Mouse (Mus musculus) lung, postnatal 36 days (tissue): ENCODE measurements around the gene Kbtbd7.
"Not testable (repeated sequence)": the region's sequence is repeated elsewhere in the genome, so short reads cannot be mapped to it uniquely, and the experiment has no call there.

ENCODE experiments used
- DNase-seq: peaks from one replicate; pipeline ENCODE4 v3.0.0; 2022; ENCODE audit warnings: mixed read lengths

The Kbtbd7 gene

DNA sequence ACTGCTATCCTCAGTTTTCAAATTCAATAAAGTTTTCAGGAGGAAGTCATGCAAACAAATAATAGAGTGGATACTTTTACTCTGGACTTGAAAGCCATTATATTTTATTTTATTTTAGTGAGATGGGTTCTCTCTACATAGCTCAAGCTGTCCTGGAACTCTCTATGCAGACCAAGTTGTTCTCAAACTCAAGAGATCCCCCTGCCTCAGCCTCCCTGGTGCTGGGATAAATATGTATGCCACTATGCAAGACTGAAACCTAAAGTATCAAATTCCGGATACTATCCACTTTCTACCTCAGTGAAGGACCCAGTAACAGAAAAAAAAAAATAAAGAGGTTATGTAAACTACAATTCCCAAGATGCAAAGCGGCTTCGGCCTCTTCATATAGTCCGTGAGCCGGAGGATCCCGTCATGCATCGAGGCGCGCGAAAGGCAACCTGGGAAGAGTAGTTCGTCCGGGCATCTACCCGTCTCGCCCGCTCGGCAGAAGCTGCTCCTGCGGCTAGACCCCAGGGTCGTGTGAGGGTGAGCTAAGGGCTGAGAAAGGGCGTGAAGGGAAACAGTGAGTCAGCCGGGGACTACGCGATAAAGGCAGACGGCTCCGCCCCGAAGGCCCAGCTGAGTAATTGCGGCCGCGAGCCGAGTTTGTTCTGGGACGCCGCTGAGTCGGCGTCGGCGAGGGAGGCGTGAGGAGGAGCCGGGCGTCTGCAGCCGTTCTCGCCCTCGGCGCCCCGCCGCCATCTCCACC, at the start of gene Kbtbd7:
Kbtbd7 (plus strand) TSS at position 533 of the 751 bp plus-strand sequence.
- peak; percentile 98 for DNase-seq

DNA sequence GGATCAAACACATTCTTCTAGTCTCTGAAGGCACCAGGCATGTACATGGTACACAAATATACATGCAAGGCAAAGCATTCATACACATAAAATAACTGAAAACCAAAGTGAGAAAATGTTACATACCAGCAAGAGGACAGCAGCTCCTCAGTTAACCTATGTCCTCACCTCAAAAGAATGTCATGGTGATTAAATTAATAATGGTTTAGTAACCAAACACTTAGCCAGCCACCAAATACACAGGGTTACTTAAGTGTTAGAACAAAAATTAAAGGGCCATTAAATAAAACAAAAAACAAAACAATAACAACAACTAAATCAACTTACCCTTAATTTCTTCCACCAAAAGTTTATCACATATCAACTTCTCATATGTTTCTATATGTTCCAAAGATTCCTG, 49.3 kb upstream of the Kbtbd7 start:
- no peak for DNase-seq

DNA sequence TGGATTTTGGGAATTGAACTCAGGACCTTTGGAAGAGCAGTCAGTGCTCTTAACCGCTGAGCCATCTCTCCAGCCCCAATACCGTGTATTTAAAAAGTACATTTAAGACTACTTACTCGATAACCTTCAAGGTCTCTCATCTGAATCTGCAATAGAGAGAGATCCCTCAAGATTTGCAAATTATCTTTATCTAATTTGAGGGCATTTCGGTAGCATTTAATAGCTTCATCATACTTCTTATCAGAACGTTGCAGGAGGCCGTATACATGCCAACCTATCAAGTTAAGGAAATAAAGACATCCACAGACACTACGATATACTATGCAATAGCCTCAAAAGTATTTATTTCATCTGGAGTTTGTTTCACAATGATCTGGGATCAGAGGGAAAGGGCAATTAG, 43.2 kb upstream of the Kbtbd7 start:
- no peak for DNase-seq

DNA sequence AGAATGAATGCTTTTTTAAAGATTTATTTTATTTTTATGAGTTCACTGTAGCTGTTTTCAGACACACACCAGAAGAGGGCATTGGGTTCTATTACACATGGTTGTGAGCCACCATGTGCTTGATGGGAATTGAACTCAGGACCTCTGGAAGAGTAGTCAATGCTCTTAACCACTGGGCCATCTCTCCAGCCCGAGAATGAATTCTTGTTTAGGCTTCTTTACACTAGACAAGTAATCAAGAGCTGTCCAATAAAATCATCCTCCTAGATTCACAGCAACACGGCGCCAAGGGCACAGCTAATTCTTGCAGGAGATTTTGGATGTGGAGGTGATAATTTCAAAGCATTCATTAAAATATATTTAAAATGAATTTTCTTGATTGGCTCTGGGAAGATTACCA, 38.0 kb upstream of the Kbtbd7 start:
- no peak for DNase-seq

DNA sequence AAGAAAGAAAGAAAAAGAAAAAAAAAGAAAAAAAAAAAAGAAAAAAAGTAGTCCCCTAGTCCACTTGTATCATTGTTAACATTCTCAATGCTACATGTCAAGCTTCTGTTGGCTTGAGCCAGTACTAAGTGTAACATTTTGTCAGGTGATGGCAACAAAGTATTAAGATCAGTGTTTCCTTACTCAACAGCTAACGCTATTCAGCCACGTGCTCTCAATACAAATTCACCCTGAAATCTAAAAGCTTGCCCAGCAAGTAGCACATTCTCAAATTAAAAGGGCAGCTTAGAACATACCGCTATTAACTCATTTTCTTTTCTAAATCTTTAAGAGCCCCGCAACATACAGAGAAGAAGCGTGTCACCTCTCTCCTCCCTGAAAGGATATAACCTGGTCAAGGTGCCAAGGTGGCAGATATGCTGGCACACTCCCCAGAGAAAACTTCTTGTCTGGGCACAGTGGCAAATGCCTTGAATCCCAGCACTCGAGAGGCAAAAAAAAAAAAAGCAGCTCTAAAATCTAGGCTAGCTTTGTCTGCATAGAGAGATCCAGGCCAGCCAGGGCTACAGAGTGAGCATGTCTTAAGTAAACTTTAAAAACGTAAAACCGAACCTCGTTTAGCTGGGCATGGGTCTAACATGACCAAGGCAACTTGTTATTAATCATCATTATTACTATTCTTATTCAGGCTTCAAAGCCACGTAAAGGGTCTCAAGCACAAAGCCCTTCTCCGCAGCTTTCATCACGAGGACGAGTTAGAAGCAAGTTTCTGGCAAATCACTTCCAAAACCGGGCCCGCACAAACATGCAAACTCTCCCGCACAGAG, 36.7 kb upstream of the Kbtbd7 start:
- peak; percentile 45 for DNase-seq

DNA sequence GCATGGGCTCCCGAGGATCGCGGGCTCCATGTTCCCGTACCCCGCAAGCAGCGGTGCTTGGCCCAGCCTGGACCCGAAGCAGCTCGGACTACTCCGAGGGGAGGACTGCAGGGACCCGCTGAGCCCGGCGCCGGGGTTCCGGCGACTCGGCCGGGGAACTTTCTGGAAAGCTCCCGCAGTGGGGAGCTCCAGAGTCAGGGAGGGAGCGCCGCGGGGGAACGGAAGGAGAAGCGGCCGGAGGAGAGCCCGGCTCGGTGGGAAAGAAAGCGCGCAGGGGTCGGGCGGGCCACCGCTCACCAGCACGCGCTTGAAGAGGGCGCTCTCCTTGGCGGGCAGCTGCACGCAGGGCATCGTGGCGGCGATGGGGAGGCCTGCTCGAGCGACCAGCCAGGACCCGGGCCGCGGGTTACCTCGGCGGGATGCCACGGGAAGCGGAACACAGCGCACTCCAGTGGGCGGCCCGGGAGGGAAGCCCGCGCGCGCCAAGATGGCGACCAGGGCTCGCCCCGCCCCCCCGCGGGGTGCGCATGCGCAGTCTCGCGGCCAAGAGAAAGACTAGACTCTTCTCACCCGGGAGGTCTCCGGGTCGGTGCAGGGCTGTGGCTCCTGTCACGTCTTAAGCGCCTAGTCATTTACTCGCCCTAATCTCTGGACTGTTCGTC, 35.9 kb upstream of the Kbtbd7 start, which contains the start of gene Naa16:
Naa16 (minus strand) TSS at position 514 of the 662 bp plus-strand sequence.
- peak; percentile 96 for DNase-seq

DNA sequence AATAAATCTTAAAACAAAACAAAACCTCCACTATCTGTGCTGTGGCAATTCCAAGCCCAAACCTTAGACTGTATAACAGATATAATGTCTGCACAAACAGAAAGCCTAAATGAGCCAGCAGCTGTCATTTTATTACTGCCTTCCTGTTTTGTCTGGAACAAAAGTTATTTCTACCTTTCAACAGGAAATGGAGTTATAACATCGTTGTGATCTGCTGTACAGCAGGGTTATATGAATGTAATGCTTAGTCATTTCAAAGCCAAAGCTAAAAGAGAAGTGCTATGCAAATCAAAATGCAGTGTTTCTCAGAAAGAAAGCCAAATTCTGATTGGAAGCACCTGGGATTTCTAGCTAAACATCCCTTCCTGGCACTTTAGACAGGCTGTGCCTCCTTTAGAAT, 33.0 kb upstream of the Kbtbd7 start:
- no peak for DNase-seq

DNA sequence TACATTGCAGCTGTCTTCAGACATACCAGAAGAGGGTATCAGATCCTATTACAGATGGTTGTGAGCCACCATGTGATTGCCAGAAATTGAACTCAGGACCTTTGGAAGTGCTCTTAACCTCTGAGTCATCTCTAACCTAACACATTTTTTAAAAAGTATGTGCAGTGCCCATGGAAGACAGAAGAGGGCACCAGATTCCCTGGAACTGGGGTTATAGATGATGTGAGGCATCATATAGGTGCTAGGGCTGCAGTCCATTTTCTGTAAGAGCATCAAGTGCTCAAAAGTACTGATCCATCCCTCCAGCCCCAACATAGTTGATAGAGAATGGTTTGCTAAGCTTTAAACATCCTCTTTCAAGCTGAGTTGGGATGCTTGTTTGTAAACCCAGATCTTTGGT, 31.7 kb upstream of the Kbtbd7 start:
- peak; percentile 71 for DNase-seq

DNA sequence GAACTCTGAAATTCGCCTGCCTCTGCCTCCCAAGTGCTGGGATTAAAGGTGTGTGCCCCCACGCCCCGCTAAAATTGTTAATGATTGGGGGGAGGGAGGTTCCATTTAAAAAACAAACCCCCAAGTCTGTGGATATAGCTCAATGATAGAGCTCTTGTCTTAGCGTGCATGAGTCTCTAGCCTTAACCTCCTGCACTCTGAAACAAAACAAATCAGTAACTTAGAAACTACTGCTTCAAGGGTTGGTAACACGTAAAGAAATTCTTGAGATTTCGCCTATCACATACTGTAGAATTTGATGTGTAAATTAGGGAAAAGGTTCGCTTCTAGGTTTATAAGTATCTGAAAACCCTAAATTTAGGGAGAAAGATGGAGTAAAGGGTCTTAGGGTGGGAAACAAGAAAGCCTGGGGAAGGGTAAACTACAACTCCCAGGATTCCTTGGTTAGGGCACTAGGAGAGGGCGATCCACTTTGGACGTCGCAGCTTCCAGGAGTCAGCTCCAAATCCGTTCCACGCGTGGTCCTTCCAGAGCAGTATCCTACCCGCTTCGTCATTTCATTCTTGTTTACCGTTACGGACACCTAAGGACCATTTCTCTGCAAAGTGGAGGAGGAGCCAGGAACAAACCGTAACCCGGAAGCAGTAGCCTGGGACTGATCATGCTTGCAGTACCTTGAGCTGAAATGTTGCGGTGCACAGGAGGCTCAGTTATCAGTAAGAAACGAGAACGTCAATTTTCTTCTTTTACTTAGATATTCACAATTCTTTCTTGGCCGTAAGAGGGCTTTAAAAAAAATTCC, 28.8 kb upstream of the Kbtbd7 start, which contains the start of gene Mtrf1:
Mtrf1 (plus strand) TSS at position 452 of the 802 bp plus-strand sequence.
- DNase-seq, result peak; percentile 79

DNA sequence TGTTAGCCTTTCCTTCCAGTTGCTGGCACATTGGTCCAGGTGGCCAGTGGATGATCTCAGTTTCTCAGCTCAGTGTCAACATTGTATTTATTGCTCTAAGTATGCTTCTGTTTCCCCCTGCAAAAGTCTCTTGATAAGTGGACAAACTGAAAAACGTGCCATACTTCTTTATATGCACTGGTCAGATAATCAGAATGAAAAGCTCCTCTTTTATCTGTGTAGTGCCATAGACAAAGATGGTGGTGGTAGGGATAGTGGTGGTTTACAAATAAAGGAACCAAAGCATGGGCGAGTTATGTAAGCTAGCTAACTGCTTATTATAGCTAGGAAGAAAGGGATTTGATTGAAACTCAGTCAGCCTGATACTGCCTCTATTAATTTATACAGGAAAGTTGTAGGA, 18.7 kb upstream of the Kbtbd7 start:
- no peak for DNase-seq

DNA sequence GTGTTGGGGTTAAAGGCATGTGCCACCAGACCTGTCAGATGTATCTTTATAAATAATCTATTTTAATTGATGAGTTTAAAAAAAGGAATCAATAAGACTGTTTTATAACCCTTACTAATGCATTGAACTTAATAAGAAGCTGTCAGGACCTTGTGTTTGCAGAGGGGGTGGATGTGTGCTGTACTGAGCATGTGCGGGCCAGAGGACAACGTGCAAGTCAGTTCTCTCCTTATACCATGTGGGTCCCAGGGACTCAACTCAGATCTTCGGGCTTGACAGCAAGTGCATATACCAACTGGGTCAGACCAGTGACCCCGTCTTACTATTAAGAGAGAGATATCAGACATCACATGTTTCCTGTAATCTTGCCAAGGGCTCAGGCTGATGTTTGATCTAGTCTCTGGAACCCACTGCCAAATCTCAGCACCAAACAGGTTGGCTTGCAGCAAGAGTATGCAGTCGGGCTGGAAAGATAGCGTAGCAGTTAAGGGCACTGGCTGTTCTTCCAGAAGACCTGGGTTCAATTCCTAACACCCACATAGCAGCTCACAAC, 17.0 kb upstream of the Kbtbd7 start:
- DNase-seq, result no peak

DNA sequence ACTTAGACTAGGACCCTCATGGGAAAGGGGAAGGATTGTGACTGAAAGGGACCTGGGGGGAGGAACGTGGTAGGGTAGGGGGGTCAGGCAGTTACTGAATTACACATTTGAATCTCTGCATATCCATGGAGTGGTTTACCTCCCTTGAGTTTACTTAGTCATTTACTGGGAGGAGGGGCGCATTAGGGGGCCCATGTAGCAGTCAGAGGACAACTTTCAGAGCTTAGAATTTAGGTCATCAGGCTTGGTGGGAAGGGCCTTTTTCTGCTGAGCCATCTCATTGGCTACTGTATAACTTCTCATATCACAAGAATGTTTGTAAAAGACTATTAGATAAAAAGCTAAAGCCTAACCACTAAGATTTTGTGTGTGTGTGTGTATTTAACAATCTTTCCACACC, 15.6 kb upstream of the Kbtbd7 start:
- no peak for DNase-seq

DNA sequence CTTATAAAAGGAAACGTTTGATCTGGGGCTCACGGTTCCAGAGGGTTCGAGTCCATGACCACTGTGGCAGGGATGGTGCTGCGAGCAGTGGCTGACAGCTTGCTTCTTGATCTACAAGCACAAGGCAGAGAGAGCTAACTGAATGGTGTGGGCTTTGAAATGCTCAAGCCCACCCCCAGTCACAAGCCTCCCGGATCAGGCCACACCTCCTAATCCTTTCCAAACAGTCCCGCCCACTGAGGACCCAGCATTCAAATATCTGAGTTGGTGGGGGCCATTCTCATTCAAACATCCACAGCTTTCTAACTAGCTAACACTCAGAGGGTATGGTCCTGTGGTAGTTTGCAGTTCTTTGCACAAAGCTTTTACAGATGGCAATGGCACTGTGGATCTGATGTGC, 13.2 kb upstream of the Kbtbd7 start:
- no peak for DNase-seq

DNA sequence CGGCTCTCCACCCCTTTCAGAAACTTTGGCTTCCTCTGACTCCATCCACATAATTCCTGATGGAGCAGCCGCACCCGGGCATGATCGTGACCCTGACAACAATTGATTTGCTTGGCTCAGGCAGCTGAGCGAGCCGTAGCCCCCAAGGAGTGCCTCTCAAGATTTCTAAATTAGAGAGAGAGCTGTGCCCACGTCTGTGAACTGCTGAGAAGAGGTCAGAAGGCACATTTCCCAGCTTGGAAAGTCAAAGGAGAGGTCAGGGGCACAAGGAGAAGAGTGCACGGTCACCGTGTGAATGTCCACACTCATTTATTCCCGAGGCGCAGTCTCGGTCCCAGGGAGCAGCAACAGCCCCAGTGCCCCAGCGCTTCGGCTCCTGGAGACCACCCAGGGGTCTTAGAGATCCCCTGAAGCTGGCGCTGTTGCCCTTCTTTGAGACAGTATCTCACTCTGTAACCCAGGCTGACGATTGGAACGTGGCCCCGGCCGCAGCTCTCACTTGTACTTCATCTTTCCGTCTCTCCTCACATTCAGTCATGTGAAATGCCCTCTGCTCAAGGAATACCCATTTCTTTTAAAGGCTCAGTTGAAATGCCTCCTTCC, 6.1 kb upstream of the Kbtbd7 start:
- DNase-seq, result no peak

DNA sequence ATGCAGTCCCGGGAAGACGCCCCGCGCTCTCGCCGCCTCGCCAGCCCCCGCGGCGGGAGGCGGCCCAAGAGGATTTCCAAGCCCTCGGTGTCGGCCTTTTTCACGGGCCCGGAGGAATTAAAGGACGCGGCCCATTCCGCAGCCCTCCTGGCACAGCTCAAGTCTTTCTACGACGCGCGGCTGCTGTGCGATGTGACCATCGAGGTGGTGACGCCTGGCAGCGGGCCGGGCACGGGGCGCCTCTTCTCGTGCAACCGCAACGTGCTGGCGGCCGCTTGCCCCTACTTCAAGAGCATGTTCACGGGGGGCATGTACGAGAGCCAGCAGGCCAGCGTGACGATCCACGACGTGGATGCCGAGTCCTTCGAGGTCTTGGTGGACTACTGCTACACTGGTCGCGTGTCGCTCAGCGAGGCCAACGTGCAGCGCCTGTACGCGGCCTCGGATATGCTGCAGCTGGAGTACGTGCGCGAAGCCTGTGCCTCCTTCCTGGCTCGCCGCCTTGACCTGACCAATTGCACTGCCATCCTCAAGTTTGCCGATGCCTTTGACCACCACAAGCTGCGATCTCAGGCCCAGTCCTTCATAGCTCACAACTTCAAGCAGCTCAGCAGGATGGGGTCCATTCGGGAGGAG, 537 bp downstream of the Kbtbd7 start:
- not testable (repeated sequence) for DNase-seq

DNA sequence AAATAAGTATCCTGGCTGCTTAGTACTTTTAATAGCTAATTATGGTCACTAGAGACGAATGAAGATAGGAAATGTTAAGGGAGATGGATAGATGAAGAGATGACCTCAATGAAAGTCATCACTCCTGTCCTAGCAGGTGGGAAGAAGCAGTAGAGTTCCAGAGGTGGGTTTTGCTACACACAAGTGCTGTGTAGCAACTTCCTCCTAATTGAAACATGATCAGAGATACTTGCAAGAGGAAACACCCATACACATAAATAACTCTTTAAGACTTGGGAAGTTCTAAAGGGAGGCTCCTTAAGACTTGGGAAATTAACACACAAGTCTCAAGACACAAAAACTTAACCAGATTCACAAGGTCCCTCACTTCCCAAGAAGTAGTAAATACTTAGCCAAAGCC, 7.8 kb downstream of the Kbtbd7 start:
- no peak for DNase-seq

DNA sequence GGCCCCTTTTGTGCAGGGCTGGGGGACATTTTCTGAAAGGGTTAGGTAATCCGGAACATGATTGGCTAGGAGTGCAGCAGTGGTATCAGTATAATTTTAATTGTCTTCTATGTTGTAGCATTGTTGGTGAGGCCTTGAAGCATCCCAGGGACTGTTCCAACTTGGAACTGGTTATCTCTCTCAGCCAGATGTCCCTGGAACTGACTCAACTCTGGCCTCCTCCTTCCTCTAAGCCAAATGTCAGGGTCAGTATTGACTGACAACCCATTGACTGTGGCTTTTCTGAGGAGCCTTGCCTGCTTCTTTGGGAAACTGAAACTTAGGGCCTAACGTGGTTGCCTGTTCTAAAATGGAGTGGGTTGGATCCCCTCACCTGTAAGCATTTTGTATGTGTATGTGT, 14.3 kb downstream of the Kbtbd7 start:
- DNase-seq, result no peak

DNA sequence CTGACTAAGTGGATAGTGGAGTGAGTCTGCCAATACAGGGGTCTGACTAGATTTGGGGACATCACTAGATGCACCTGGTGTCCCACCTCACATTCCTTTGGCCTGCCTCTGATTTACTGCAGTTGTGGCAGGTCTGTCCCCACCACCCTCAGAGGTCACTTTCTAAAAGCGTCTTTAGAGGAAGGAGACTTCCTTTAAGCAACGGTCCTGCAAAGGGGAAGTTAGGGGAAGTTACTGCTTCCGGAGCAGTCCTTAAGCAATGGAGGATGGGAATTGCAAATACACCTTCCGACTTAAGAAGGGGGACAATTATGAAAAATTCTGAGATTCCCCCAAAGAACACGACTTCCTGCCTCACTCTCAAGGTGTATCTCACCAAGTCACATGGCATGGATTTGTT, 15.1 kb downstream of the Kbtbd7 start:
- DNase-seq, result peak; percentile 8

DNA sequence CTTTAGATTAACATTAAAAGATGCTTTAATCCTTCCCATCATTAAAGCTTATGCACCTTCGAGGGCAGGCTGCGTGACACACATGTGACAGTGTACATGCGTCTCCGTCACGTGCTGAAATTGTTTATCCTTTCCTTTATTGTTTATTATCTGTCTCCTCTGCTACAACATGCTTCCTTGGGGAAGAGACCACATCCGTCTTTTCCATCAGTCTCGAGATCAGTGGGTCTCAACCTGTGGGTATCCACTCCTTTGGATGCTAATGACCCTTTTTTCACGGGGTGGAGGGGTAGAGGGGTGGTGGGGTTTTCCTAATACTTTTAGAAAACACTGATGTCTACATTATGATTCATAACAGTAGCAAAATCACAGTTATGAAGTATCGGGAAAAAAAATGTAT, 18.3 kb downstream of the Kbtbd7 start:
- DNase-seq, result no peak

DNA sequence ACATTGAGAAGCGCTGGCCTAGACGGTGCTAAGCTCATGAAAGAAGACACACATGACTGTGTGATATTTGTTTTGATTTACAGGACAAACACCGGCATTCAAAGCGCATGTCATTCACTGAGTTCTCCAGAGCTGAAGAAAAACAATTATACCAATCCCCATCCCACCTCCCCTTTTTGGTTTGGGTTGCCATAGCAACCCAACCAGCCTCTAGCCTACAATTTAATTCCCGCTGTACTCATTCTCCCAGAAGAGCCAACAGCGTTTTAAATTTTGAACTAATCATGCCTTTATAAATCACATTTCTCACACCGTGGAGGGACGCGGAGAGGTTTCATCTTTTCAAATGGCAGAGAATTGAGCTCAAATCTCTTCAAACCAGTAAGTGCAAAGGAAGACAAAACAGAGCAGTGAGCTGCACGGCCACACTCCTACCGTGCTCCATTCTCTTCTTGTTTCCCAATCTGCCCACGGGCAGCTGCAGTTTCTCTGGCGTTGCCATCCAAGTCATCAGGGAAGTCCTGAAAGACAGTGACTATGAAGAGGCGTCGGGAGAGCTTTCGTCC, 18.8 kb downstream of the Kbtbd7 start:
- no peak for DNase-seq
